Mouse (Mus musculus): ENCODE results near the gene Spats2l.

The Spats2l gene

DNA sequence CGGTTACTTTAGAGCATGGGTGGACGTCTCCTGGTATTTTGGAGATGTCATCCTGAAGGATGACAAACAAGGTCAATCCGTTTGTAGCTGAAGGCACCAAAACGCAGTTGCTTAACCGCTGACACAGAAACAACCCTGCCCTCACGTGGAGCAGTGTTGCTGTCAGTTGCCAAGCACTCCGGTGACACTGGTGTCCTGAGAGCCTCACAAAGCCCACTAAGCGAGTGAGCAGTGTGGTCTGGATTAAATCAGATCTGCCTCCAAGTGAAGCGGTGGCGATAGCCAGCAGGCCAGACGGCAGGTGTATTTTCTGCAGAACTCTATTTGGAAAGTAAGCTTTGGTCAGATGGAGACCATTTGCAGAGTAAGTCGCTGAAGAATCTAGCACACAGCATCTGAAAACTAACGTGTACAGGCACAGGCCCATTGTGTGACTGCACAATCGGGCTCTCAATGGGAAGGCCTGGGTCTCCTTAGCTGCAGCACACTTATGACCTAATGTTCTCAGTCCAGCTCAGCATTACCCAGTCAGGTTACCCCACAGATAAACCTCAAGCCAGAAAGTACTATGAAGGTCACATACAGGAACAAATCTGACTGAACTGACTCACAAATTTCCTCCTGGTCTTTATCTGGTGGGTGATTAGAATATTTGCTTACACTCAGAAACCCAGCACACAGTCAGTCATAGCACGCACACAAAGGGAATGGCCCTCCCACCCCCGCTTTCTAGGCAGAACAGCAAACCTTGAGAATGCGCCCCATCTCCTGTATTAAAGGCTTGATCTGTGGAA, 51.2 kb downstream of the Spats2l start:
- DNase-seq (ENCODE audit: low spot score in 2 of 2), result no peak

DNA sequence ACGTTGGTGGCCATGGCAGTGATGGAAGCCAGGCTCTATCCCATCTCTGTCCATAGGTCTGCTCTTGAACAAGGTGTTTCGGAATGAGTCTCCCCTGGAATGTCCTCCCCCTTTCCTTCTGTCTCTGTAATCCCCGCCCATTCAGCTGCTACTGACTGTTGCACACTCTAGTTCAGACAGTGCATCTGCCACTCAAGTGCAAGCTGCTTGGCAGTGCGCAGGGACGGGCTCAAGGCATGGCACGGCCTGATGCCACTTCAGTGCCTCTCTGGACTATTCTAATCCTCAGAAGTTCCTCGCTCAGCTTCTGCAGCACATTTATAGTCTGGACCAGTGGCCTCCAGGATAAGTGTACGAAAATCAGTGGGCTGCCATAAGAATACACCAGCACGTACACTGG, 52.3 kb downstream of the Spats2l start:
- DNase-seq (ENCODE audit: low spot score in 2 of 2), result no peak

DNA sequence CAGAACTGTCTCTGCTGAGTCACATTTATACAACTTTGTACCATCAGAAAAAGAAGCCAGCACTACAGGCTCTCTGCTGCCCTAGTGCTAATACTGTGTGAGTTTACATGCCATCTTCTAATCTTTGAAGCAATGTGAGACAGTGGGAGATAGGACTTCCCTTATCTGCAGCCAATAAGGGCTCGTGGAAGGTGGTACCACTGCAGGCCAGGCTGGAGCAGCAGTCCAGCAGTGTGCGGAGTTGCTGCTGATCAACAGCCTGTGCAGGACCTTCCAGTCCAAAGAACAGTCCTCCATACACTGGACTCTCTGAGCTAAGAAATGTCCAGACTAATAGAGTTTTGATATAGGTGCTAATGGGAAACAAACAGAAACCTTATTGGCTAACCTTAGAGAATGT, 59.2 kb downstream of the Spats2l start:
- DNase-seq (ENCODE audit: low spot score in 2 of 2), result no peak

DNA sequence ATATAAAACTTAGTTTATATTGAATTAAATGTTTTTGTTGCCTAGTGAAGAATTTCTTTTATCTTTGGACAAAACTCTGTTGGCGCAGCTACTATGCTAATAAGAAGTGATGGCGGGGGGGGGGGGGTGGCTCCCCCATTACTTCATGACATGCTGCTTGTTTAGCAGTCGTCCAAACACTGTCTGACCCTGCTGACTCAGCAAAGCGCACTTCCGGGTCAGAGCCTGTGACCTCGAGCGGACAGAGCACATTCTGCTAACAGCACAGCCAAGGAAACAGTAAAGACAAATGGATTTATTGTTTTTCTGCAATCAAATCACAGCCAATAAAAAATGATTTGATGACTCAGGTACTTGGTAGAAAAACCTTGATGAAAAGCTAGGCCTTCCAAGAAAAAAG, 61.2 kb downstream of the Spats2l start:
- no peak for DNase-seq (ENCODE audit: low spot score in 2 of 2)

DNA sequence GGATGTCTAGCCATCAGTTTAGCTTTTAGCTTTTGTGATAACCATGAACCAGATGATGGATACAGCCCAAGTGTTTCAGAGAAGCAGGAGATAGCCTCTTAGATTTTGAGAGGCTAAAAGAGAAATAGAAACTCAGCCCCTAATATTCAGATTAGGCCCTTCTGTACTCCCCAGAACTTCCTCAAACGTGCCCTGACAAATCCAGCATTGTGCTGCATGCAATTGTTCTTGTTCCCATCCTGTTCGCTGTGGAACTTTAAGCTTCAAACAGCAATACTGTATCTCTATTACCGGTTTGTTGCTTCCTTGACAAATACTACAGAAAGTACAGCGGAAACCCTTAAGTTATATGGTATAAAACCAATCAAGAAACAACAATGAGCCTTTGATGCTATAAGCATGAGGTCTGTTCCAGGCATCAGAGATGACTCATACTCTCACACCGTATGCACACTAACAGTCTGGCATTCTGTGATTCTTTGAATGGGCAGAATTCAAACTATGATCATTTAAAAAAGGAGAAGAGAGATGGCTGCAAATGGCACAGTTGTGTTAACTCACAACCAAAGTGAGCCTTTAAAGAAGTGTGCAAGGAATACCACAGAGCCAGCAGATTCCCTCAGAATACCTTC, 62.8 kb downstream of the Spats2l start:
- DNase-seq (ENCODE audit: low spot score in 2 of 2), result no peak

DNA sequence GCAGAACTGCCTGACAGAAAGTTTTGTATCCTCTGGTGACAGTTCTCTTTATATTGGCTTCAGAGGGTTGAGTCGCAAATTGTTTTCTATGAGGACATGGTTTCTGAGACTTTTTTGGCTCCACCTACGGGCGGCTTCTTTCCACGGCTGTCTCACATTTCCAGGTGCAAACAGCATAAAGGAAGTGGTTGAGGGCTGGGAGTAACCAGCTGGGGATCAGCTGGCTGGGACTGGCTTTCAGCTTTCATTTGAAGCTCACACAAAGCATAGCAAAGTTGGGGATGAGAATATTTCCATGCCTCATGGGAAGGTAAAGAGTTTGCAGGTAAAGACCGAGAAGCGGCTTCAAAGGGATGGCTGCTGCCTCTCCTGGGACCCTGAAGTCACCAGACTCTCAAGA, 65.9 kb downstream of the Spats2l start:
- no peak for DNase-seq (ENCODE audit: low spot score in 2 of 2)

DNA sequence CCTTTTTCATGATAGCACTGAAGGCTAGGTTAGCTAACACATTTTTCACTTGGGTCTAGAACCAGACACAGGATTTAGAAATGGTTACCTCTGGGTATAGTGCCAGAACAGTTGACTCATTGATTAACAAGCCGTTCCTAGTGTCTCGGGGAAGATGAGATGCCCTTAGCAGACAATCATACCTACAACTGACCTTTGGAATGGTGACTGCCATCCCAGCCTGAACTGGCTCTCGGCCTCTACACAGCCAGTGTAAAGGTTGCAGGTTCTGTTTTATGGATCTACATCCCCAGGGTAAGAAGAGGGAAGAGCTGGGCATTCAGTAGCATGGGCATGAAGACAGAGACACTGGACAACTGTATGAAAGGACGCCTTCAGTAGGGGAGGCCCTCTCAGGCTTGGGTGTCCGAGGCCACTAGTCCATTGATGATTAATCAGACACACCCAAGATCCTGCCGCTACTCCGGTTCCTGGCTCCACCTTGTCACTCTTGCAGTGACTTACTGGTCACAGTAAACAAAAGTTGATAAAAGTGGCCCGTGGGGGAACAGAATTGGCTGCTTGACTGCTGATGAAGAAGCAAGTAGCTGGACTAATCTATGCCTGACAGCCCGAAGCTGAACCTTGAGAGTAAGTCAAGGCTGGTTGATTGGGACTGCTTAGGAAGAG, 71.2 kb downstream of the Spats2l start:
- no peak for DNase-seq (ENCODE audit: low spot score in 2 of 2)

DNA sequence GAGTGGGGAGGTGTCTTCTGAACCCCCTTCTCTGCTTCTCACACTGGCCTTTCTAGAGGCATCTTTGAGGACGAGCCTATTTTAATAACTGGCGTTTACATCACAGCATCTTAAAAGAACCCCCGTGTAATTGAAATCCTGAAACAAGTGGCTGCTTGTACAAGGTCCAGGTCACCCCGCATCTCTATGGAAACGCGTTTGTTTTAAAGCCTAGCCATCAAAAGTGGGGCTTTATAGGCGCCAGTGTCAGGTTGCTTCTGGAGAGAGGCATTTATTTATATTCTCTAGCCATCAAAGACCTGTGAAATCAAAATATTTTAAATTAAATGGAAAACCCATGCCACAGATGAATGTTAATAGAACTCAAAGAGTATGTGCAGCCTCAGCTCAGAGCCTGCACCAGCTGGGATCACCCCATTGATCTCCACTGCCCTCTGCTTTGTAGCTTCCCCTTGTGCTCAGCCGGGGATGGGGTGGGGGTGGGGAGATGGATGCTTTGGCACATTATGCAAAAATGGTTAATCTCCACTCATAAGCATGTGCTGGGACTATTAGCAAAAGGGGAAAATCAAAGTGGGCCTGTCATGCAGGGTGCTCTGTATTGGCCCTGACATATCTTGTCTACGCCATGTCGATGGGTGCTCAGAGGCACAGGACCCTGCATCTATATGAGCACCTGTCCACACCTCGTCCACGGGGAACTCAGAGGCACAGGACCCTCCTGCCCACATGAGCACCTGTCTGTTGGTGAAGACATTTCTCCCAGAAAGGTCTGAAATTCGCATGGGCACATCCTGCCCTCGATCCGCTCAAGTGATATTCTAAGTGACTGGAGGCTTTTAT, 73.1 kb downstream of the Spats2l start:
- DNase-seq (ENCODE audit: low spot score in 2 of 2), result no peak

DNA sequence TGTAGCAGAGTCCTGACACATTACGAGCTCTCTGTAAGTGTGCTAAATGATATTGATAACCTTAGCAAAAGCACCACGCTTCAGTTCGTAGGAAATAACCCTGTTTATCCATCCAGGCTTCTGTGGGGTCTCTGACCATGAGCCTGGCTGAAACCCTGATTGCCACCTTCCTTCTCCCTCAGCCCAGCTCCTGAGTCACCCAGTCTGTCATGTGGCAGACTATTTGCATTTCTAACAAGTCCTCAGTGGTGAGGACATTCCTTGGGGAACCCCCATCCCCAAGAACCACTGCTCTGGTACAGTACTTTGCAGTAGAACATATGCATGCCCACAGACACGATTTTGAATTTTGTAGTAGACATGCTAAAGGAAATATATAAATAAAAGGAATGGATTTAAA, 75.1 kb downstream of the Spats2l start:
- DNase-seq (ENCODE audit: low spot score in 2 of 2), result no peak

DNA sequence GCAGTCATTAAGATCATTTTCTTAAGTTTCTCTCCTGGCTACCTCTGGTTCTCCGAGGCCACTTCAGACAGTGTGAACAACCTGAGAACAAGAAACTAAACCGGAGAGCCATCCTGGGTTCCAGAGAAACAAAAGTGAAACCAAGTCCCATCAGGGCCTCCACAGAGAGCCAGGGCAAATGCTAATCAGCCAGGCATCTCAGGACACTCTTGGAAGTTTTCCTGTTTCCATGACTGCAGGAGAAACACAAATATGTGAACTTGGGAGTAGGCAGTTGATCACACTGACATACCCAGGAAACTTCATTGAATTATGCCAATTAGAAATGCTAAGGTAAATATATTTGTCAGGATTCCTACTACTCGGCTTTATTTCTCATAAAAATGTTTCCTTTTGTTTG, 76.0 kb downstream of the Spats2l start:
- DNase-seq (ENCODE audit: low spot score in 2 of 2), result no peak

DNA sequence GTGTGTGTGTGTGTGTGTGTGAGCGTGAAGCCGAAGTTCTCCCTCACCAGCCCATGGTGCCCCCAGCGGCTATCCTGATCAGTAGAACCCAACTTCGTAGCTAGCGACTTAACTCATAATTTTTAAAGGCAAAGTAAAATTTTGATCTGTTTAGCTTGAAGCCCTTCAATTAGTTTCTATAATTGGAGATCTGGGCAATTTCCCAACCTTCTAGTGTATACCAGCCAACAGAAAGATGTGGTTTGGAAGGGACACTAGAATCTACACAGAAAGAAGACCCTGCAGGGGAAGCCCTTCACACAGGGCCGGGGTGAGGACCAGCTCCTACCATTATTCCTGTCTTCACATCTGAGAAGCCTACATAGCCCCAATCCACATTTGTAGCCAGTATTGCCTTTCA, 77.9 kb downstream of the Spats2l start:
- DNase-seq (ENCODE audit: low spot score in 2 of 2), result no peak

DNA sequence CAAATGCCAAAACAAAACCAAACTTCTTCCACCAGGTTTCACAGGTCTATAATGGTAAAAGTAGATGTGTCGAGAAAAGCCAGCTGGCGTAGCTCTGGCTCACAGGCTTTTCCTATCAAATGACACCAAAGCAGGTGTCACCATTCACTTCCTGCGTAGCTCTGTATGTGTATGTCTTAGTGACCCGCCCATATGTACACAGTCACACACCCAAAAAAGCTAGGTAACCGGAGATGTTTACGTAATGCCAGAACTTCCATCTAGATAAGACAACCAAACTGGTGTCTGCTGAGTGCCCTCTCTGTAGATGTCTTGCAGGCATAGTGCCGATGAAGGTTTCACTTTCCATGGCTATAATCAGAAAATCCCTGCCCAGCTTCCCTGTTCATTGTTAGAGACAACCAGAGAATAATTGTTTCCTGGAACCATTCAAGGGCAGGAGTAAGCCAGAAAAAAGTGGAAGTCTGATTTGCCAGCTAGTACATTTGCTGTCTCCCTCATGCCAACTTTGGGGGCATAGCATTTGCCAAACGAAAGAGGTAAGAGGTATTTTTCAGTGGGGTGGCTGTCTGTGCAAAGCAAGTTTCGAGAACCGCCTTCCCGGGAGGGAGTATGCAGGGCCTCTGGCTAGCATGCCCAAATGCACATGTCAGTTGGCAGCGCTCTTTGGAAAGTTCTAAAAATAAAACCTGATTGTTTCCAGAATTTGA, 78.8 kb downstream of the Spats2l start:
- DNase-seq (ENCODE audit: low spot score in 2 of 2), result no peak

DNA sequence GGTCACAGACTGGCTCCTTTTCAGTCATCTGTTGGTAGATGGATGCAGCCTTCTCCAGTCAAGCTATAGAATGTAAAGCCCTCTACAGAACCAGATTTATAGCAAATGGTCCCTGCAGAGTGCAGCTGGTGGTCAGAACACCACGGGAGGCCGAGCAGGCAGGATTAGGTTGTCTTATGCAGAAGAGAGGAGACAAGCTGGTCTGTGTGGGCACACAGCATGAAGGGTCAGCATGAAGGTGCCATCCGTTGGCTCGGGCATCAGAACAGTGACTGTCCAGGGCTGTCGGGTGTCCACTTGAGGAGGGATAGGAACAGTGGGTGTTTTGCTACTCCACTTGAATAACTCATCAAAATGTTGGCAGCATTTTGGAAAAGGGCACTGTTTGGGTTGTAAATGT, 83.8 kb downstream of the Spats2l start:
- no peak for DNase-seq (ENCODE audit: low spot score in 2 of 2)

DNA sequence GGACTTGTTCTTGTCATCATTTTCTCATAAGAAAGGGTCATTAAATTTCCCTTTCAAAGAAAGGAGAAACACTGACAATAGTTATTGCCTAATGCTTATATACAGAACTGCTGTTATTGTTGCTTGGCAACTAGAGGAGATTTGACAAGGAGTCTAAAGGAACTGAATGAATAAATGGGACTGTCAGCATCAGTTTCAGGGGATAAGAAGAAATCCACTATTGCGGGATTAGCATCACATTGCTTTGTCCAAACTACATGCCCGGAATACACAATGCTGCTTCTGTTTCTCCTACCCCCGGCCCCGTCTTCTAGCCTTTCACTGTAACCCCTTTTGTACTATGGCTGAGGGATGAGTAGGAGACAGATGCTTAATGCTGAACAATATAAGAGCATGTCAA, 88.1 kb downstream of the Spats2l start:
- no peak for DNase-seq (ENCODE audit: low spot score in 2 of 2)

DNA sequence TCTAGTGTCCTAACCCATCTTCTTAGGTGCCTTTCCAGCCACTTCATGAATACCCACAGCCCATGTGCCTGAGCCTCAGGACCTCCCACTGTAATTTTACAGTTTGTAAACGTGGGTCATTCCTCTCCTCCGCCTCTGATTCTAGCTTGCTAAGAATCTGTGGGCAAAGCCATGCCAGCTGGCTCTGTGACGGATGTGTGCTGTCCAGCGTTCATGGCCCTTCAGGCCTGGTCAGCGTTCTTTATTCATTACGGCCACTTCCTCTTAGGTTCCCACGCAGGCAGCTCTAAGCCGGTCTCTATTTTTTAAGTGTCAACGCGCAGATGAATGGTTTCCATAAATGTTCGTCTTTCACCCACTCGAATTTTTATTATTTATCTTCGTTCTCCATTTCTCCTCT, 94.7 kb downstream of the Spats2l start:
- DNase-seq (ENCODE audit: low spot score in 2 of 2), result no peak

DNA sequence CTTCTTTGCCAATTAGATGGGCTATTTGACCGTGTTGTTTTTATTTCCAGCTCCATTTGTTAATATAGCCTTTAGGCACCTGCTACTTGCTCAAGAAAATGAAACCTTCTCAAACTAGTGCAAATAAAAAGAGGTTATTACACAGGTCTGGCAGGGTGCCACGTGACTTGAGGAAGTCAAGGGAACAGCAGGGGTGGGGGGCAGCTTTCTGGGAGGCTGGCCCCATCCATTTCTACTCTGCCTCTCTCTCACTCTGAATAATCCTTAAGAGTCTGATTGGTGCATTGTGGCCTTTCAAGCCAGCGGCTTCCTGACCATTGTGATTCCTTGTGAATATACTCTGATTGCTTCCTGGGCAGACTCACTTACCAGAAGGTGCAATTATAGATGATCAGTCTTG, 98.0 kb downstream of the Spats2l start:
- no peak for DNase-seq (ENCODE audit: low spot score in 2 of 2)

DNA sequence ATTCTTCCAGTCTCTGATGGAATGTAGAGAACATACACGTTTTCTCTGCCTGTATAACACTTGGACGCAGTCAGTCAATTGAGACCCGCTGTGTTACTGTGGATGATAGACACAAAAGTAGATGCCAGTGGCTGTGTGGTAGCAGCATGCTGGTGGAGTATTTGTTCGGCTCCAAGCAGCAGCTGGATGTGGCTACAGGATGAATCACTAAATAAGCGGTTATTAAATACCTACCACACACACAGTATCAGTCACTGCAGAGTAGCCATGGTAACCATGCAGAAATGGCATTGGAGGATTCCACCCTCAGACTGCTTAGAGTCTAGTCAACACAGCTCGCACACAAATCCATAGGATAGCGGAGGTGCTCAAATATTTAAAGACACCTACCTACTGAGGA, 100.0 kb downstream of the Spats2l start:
- no peak for DNase-seq (ENCODE audit: low spot score in 2 of 2)

DNA sequence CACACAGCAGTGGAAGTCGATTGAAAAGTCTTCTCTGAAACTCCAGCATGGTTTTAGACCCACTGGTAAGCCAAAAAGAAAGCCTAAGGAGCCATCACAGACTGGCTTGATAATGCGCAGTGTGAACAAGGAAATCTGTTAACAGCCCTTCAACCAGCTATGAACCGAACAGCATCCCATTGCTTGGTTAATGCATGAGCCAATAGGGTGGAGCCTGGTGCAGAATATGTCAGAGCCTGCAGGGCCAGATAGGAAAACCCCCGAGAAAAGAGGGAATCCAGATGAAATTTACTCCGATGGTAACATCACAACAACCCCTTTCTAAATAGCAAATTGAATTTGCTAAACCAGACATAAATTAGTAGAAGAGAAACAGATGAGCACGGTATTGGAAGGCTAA, 101.1 kb downstream of the Spats2l start:
- DNase-seq (ENCODE audit: low spot score in 2 of 2), result no peak

DNA sequence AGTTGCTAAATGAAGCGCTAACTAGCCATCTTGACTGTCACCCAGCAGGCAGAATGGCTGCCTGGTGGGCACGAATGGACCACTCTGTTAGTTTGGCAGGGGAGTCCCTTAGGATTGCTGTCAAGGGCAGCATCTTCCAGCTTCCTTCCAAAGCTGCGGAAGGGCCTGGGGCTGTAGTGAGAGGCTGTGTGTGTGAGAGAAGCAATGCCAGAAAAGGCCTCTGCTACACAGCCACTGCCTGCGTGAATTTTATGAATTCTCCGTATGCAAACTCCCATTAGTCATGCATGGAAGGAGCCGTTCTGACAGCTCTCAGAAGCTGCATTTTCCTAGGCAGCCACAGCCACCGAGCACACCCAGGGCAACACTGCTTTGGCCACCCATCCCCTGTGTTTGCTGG, 101.5 kb downstream of the Spats2l start:
- DNase-seq (ENCODE audit: low spot score in 2 of 2), result no peak

DNA sequence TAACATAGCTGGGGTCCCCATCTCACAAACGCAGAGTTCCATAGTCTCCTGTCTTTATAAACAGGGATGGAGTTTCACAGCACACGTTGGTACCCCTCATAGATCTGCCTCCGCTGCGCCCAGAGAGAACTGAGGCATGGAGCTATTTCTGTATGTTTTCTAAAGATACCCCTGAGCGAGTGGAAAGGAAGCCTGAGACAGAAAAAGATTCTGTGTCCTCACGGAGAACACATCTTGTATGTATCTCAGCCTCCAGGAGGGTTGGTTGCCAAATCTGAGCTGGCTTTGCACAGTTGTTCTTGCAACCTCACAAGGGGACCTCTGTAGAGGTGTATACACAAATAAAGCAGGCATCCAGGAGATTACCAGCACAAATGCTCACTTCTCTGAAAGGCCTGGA, 105.0 kb downstream of the Spats2l start:
- no peak for DNase-seq (ENCODE audit: low spot score in 2 of 2)

DNA sequence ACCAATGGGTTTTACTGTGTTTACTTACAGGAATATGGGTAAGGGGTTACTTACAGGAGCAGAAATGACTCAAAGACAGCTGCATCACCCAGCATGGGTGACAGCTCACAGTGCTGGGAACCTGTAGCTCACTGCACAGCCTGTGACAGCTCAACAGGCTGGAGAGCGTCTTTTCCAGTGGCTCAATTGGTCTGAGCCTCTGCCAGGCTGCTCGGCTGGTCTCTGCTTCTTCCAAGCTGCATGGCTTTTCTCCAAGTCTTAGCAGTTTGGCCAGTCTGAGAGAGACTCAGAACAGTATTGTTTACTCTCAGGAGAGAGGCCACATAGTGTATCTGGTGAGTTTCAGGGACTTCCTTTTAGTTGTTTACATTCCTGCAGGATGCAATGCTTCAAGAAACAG, 110.9 kb downstream of the Spats2l start:
- DNase-seq (ENCODE audit: low spot score in 2 of 2), result no peak

DNA sequence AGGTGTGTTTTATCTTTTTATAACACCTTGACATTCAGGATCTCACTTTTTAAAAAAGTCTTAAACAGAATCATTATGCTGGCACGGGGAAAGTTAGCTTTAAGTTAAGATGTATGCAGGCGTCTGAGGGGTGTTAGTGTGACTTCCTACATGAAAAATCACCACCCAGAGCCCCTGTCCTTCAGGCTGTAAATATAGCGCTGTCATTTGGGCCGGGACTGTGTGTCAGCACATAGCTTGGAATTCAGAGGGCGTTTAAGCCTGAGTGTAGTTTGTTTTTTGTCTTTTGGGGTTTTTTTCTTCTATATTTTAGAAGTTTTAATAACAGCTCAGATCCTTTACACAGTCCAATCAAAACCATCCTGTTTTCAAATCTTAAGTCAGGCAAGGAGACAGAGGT, 115.8 kb downstream of the Spats2l start:
- DNase-seq (ENCODE audit: low spot score in 2 of 2), result no peak

All from urinary bladder, postnatal 4 days (tissue).